Mouse (Mus musculus): Measurements from ENCODE around the gene Cebpb.

Cebpb gene

GRCm38 (mm10) chr2:167723589-167724206 lies 35.0 kb downstream of the Cebpb start:
- no peak for DNase-seq

GRCm38 (mm10) chr2:167725879-167726278 lies 37.2 kb downstream of the Cebpb start:
- no peak for DNase-seq

DNA sequence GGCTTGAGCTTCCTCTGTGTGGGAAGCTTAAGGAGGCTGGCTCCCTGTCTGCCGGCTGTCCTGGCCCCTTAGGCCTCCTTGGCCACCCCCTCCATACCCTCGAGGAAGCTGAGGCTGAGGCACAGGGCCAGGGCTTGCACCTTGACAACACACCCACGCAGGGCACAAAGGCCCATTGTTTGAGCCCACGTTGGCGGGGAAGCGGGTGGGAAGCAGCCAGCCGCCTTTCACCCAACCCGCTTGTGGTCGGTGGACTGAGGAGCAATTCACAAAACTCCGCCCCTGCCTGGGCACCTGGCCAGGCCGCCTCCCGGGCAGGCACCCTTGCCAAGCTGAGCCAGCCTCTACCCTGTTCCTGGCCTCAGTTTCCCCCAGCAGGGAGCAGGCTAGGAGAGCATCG lies 38.4 kb downstream of the Cebpb start:
- peak; percentile 77 for DNase-seq

DNA sequence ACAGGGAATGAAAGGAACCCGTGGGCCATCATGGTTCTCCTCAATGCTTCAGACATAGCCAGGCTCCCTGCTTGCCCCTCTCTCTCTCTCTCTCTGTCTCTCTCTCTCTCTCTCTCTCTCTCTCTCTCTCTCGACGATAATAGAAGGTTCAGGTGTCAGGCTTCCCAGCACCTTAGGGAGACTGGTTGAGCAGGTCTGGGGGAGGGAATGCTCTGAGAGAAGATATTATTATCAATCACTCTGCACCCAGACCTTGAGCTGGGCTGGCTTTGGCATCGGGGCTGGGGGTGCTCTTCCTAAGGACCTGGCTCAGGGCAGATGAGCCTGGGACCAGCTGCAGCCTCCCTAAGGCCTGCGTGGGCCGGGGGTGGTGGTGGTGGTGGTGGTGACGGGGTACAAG lies 41.3 kb downstream of the Cebpb start:
- no peak for DNase-seq

DNA sequence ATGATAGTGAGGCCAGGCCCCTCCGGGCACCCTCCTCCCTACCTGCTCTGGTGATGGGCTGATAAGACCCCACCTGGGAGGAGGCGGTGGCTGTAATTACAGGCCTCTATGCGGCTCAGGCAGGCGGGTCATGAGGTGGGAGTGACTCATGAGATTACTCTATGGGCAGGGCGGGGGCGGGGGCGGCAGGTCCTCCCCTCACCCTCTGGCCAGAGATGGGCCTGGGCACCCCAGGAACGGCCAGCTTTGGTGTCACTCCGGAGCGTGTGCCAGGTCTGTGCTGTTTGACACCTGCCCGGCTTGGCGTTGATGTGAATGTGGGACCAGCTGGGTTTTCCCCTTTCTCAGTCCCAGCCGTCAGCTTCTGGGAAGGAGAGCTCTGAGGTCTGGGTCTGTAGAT lies 42.4 kb downstream of the Cebpb start:
- no peak for DNase-seq

DNA sequence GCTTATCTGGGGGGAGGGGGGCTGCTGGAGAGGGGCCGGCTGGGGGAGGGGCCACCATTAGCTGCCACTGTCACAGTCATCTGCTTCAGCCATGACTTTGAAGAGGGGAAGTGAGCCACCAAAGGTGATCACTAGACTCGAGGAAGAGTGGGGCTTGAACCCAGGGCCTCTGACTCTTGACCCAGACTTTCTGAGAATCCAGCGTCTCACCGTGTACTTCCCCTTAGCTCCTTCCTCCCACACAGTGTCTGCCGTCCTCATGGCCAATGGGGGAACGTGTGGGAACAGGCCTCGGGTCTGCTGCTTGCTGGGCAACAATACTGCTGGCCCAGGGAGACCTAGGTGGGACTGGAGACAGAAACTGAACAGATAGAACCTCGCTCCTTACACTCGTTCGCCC lies 46.1 kb downstream of the Cebpb start:
- DNase-seq: no peak

DNA sequence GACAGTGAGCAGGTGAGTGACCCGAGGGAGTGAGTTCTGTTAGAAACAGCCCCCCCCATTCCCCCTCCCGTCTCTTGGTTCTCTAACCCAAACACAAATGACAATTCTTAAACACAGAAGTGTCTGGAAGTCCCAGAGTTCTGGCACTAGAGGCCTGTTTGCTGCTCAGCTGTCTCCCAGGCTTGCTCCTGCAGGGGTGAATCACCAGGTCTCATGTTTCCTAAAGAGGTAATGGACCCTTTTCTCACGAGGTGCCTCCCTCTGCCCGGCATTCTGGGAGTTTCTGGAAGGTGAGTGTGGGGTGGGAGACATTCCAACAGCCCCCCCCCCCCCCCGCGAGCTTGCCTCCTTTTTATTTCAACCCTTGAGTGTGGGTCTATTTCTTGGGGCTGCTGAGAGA lies 50.3 kb downstream of the Cebpb start:
- no peak for DNase-seq
